Mouse (Mus musculus) cortical plate, adult 2 months (tissue): ENCODE data around the gene Phykpl.

Experiments
- CTCF ChIP-seq: fragments of 200-500 bp; IDR thresholded peaks from 2 replicates; pipeline ENCODE4 v1.5.1; 2011; ENCODE audit warnings: mild to moderate bottlenecking, control low read depth, low read length; ENCODE audit not compliant: insufficient read depth; ENCODE audit errors: extremely low read depth
- POLR2A ChIP-seq: fragments of 200-500 bp; IDR thresholded peaks from 2 replicates; pipeline ENCODE4 v1.6.1; 2011; ENCODE audit warnings: mild to moderate bottlenecking, low read length, control low read depth; ENCODE audit not compliant: insufficient read depth; ENCODE audit errors: extremely low read depth

- TF ChIP-seq CTCF (no peak), POLR2A (no peak)
Measured at GRCm38 (mm10) chr11:51652889-51653418, 68.4 kb downstream of the Phykpl start.
